Mouse (Mus musculus) erythroblast, embryonic 14.5 days (primary cell): ENCODE data around the gene Cdhr2.

Experiments used
- GATA1 ChIP-seq: IDR thresholded peaks from 2 replicates; pipeline ENCODE4 v1.6.1; 2012; ENCODE audit warnings: low read length, inconsistent platforms, mixed read lengths
- TAL1 ChIP-seq: IDR thresholded peaks from 3 replicates; pipeline ENCODE4 v1.6.1; 2012; ENCODE audit warnings: low read length, inconsistent platforms, mixed read lengths

GRCm38 (mm10) chr13:54753733-54754132, 52.5 kb downstream of the Cdhr2 start:
- no peak for TF ChIP-seq GATA1
- TF ChIP-seq TAL1: no peak
